Mouse (Mus musculus): Measurements from ENCODE around the gene Ptpru.
"Not testable (repeated sequence)": the region's sequence is repeated elsewhere in the genome, so short reads cannot be mapped to it uniquely, and the experiment has no call there.

GRCm38 (mm10) chr4:131804732-131805131 lies 33.4 kb downstream of the Ptpru start:
- not testable (repeated sequence) for TF ChIP-seq CTCF, EP300 (IDR thresholded peaks at IDR 0.05; ENCODE audit: low read depth)
